Mouse (Mus musculus): ENCODE results near the gene Cfl1. TPM values are rescaled to one million over a fixed set of nuclear protein-coding genes. Genes with fewer than 3 reads are reported as not detected.
"Not testable (repeated sequence)": the region's sequence is repeated elsewhere in the genome, so short reads cannot be mapped to it uniquely, and the experiment has no call there.

The Cfl1 gene
- polyA plus RNA-seq, 1 experiment from 2014 or later, result 3,624 TPM

DNA sequence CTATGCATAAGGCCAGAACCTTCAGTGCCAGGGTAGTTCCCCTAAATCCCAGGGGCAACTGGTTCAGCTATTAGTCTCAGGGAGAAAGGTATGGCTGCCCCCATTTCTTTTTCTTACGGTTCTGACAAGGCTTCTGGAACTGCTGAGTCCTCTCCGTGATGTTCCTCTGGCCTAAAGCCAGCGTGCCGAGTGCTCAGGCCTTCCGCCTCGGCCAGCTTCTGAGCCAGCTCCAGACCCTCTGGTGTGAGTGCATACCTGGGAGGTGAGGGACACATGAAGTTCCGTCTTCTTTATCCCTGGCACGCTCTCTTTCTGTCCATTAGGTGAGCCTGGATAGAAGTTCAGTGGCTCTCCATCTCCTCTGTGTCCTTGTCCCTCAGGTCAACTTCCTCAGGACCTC, 4.9 kb upstream of the Cfl1 start:
- Histone ChIP-seq H3K4me3 (no peak overlapping the region), H3K4me2 (no peak overlapping the region), H3K9me3 (no peaks in the 10 kb centered on the region), H3K4me1 (peaks cover 32% of the 10 kb centered on the region), H3K27ac (no peak overlapping the region), H3K27me3 (replicated peaks) (no peaks in the 10 kb centered on the region), H3K36me3 (replicated peaks) (peaks cover 13% of the 10 kb centered on the region; the same call in 1 of the 2 replicates), H3K9ac (no peak overlapping the region)
- WGBS, result 92% methylated on average over 8 of the region's 8 CpGs
- no peak for ATAC-seq (replicated peaks)

DNA sequence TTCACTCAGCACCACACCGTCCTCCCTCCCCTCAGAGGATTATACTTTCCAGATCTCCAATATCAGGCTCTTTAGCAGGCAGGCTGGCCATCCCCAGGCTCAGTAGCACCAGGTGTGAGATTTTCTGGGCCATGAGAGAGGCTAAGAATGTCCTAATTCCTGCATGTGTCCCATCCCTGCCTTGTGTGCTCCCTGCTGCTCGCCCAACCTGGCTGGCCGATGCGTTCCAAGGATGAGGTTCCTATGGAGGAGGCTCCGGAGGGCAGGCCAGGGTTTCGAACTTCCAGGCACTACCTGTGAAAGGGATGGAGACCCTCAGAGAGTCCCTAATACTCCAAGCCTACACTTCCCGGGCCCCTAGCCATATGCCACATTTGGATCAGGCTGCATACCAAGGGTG, 4.4 kb upstream of the Cfl1 start:
- Histone ChIP-seq H3K9ac (no peak overlapping the region), H3K27ac (no peak overlapping the region), H3K4me2 (no peak overlapping the region), H3K9me3 (no peaks in the 10 kb centered on the region), H3K4me3 (no peak overlapping the region), H3K4me1 (peaks cover 32% of the 10 kb centered on the region), H3K27me3 (replicated peaks) (no peaks in the 10 kb centered on the region), H3K36me3 (replicated peaks) (peaks cover 13% of the 10 kb centered on the region; the same call in 1 of the 2 replicates)
- no peak for ATAC-seq (replicated peaks)
- 98% methylated on average over 7 of the region's 7 CpGs for WGBS

- ATAC-seq (replicated peaks), result no peak
- no peaks in the 10 kb centered on the region for H3K9me3 ChIP-seq
- H3K4me1 ChIP-seq, result peaks cover 32% of the 10 kb centered on the region
- no peaks in the 10 kb centered on the region for H3K27me3 ChIP-seq (replicated peaks)
- H3K9ac ChIP-seq, result no peak overlapping the region
- no peak overlapping the region for H3K4me3 ChIP-seq
- no peak overlapping the region for H3K4me2 ChIP-seq
- no peak overlapping the region for H3K27ac ChIP-seq
- WGBS, result 94% methylated on average over 8 of the region's 8 CpGs
- H3K36me3 ChIP-seq (replicated peaks), result peaks cover 13% of the 10 kb centered on the region; the same call in 1 of the 2 replicates
Measured at GRCm38 (mm10) chr19:5486286-5486685, 4.0 kb upstream of the Cfl1 start.

DNA sequence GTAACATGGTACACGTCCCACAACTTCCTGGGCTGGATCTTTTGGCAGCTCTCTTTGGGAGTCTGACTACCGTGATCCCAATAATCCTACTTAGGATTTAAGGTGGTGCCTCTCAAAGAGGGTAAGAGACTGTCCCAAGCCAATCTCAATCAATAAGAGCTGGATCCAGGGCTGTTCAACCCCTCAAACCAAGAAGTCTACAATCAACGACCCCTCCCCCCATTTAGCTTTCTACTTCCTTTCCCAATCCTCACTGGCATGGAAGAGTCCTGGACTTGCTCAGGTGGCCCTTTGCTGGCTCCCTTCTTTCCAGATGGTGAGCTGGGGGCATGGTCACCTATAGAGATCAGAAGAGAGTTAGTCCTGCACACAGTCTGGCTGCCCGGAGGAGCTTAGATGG, 3.5 kb upstream of the Cfl1 start:
- Histone ChIP-seq H3K27me3 (replicated peaks) (no peaks in the 10 kb centered on the region), H3K36me3 (replicated peaks) (peaks cover 13% of the 10 kb centered on the region; the same call in 1 of the 2 replicates), H3K9me3 (no peaks in the 10 kb centered on the region), H3K9ac (no peak overlapping the region), H3K4me3 (0 out of 2 replicates have a peak overlapping the region, but pooled peaks have one; percentile 62), H3K27ac (peak overlapping the region; percentile 96; the same call in 1 of the 2 replicates), H3K4me1 (peaks cover 37% of the 10 kb centered on the region), H3K4me2 (peak overlapping the region; percentile 83)
- ATAC-seq (replicated peaks), result no peak
- 87% methylated on average over 4 of the region's 4 CpGs for WGBS

- Histone ChIP-seq H3K36me3 (replicated peaks) (peaks cover 10% of the 10 kb centered on the region), H3K9ac (peak within 1 kb of the TSS; percentile 66), H3K27me3 (replicated peaks) (no peaks in the 10 kb centered on the region), H3K27ac (peak within 1 kb of the TSS; percentile 96), H3K9me3 (no peaks in the 10 kb centered on the region), H3K4me2 (peak within 1 kb of the TSS; percentile 83), H3K4me1 (peaks cover 49% of the 10 kb centered on the region), H3K4me3 (peak within 1 kb of the TSS; percentile 62)
- ATAC-seq (replicated peaks), result peak; percentile 58
- WGBS, result under 1% methylated on average over 39 of the region's 39 CpGs
Measured at GRCm38 (mm10) chr19:5487768-5488550, 2.3 kb upstream of the Cfl1 start, which contains the start of gene Mus81. TSS of gene Mus81 (minus strand) at chr19:5488402.

DNA sequence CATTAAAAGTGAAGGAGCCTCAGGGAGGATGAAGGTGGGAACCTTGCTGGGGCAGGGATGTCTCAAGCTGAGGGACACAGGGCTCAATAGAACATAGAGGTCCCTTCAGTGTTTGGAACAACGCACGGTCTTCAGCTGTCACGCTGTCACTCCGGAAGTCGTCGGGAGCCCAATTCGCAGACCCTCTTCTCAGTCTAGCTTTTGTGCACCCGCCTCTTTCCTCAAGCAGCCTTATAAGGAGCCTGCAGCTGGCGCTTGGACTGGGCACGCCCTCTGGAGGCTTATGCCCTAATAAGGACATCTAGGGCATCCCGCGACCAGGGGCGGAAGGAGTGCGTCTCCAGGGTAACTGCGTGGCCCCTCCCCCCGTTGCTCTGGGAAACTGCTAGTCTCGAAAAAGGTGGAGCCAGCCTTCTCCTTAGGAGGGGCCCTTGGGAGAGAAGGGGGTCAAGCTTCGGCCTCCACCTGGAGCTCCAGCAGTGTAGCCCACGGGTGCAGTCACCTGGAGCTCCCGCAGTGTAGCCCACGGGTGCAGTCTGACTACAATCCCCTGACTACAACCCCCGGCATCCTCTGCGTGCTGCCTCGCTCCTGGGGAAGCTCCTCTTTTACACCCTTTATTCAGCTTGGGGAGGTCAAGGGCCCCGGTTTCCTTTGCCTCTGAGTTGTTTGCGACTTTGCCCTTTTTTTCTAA, 1.2 kb upstream of the Cfl1 start:
- H3K4me2 ChIP-seq, result peak overlapping the region; percentile 83
- H3K9me3 ChIP-seq, result no peaks in the 10 kb centered on the region
- H3K36me3 ChIP-seq (replicated peaks), result peaks cover 15% of the 10 kb centered on the region
- no peaks in the 10 kb centered on the region for H3K27me3 ChIP-seq (replicated peaks)
- ATAC-seq (replicated peaks), result peak; percentile 75
- peaks cover 52% of the 10 kb centered on the region for H3K4me1 ChIP-seq
- H3K9ac ChIP-seq, result peak overlapping the region; percentile 39
- under 1% methylated on average over 26 of the region's 26 CpGs for WGBS
- peak overlapping the region; percentile 62 for H3K4me3 ChIP-seq
- peak overlapping the region; percentile 96 for H3K27ac ChIP-seq

DNA sequence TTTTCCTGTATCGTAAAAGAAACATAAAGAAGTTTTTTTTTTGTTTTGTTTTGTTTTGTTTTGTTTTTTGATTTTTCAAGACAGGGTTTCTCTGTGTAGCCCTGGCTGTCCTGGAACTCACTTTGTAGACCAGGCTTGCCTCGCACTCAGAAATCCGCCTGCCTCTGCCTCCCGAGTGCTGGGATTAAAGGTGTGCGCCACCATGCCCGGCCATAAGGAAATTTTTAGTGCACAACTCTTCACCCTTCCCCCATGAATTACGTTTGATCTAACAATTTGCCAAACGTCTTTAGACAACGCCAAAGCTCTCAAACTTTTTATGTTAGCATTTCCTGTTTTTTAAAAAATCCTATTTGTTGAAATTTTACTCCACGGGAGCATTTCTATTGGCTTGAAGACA, 534 bp upstream of the Cfl1 start:
- not testable (repeated sequence) for H3K9ac ChIP-seq; H3K9me3 ChIP-seq; ATAC-seq (replicated peaks); H3K27me3 ChIP-seq (replicated peaks)
- Histone ChIP-seq H3K27ac (peak overlapping the region; percentile 96), H3K4me2 (peak overlapping the region; percentile 83), H3K36me3 (replicated peaks) (peaks cover 20% of the 10 kb centered on the region), H3K4me1 (peaks cover 52% of the 10 kb centered on the region), H3K4me3 (peak overlapping the region; percentile 83)
- WGBS, result 48% methylated on average over 10 of the region's 10 CpGs

GRCm38 (mm10) chr19:5490898-5491708, 848 bp downstream of the Cfl1 start:
- under 1% methylated on average over 59 of the region's 59 CpGs for WGBS
- peak overlapping the region; percentile 96 for H3K27ac ChIP-seq
- peaks cover 28% of the 10 kb centered on the region for H3K36me3 ChIP-seq (replicated peaks)
- no peaks in the 10 kb centered on the region for H3K27me3 ChIP-seq (replicated peaks)
- peak overlapping the region; percentile 81 for H3K4me2 ChIP-seq
- peaks cover 52% of the 10 kb centered on the region for H3K4me1 ChIP-seq
- peak overlapping the region; percentile 83 for H3K4me3 ChIP-seq
- no peaks in the 10 kb centered on the region for H3K9me3 ChIP-seq
- H3K9ac ChIP-seq, result peak overlapping the region; percentile 88
- ATAC-seq (replicated peaks), result peak; percentile 45

DNA sequence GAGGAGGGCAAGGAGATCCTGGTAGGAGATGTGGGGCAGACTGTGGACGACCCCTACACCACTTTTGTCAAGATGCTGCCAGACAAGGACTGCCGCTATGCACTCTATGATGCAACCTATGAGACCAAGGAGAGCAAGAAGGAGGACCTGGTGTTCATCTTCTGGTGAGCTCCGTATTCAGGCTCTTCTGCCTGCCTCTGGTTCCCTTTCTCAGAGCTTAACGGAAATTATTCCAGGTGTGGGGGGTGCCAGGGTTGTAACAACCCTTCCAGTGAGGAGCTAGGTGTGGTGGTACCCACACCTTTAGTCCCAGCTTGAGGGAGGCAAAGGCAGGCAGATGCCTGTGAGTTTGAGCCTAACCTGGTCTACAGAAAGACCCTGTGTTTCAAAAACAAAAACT, 2.4 kb downstream of the Cfl1 start:
- 85% methylated on average over 4 of the region's 4 CpGs for WGBS
- H3K27me3 ChIP-seq (replicated peaks), result no peaks in the 10 kb centered on the region
- no peak overlapping the region for H3K27ac ChIP-seq
- H3K9me3 ChIP-seq, result no peaks in the 10 kb centered on the region
- ATAC-seq (replicated peaks), result no peak
- peaks cover 37% of the 10 kb centered on the region for H3K4me1 ChIP-seq
- no peak overlapping the region for H3K4me2 ChIP-seq
- H3K36me3 ChIP-seq (replicated peaks), result peaks cover 43% of the 10 kb centered on the region
- no peak overlapping the region for H3K9ac ChIP-seq
- peak overlapping the region; percentile 83; the same call in 1 of the 2 replicates for H3K4me3 ChIP-seq

DNA sequence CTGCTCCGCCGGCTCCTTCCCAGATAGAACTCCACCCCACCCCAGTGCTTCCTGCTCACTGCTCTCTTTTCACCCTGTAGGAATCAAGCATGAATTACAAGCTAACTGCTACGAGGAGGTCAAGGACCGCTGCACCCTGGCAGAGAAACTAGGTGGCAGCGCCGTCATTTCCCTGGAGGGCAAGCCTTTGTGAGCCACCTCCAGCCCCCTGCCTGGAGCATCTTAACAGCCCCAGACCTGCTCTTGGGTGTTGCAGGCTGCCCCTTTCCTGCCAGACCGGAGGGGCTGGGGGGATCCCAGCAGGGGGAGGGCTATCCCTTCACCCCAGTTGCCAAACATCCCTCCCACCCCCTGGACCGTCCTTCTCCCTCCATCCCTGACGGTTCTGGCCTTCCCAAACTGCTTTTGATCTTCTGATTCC, 3.1 kb downstream of the Cfl1 start:
- H3K4me3 ChIP-seq, result not testable (repeated sequence)

DNA sequence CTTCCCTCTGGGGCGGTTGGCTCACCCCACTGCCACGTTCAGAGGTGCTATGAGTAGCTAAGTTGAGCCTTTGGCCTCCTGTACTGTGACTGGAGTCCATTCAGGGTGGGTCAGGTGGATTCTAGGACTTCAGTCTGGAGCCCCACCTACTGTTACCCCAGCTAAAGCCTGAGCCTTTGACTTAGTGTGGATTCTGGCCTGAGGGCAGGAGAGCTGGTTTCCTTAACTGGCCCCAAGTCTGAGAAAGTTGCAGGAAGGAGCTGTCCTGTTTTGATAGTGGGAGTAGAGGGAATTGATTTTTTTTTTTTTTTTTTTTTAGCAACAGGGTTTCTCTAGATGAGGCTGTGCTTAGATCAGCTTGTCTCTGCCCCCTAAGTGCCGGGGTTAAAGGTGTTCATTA, 4.1 kb downstream of the Cfl1 start:
- WGBS, result 87% methylated on average over 3 of the region's 3 CpGs
- no peak for ATAC-seq (replicated peaks)
- peaks cover 49% of the 10 kb centered on the region for H3K36me3 ChIP-seq (replicated peaks)
- H3K4me1 ChIP-seq, result peaks cover 26% of the 10 kb centered on the region
- no peak overlapping the region for H3K4me3 ChIP-seq
- no peaks in the 10 kb centered on the region for H3K27me3 ChIP-seq (replicated peaks)
- H3K9ac ChIP-seq, result no peak overlapping the region
- H3K4me2 ChIP-seq, result no peak overlapping the region
- H3K9me3 ChIP-seq, result no peaks in the 10 kb centered on the region
- no peak overlapping the region for H3K27ac ChIP-seq

More for the DNA sequence above, 3.1 kb downstream of the Cfl1 start:
- not testable (repeated sequence) for H3K9ac ChIP-seq; H3K27me3 ChIP-seq (replicated peaks); H3K4me2 ChIP-seq; ATAC-seq (replicated peaks); H3K9me3 ChIP-seq; H3K27ac ChIP-seq
- WGBS, result 63% methylated on average over 9 of the region's 9 CpGs
- Histone ChIP-seq H3K36me3 (replicated peaks) (peaks cover 49% of the 10 kb centered on the region), H3K4me1 (peaks cover 36% of the 10 kb centered on the region)

Data from midbrain, embryonic 15.5 days (tissue).